Mouse (Mus musculus) bone marrow macrophage, adult 2 months (primary cell): Measurements from ENCODE around the gene Sult2b1.

ENCODE experiments used
- CTCF ChIP-seq: IDR thresholded peaks from 2 replicates; pipeline ENCODE4 v1.5.1; 2012; ENCODE audit warnings: low read depth, mild to moderate bottlenecking, low read length, moderate library complexity
- POLR2A ChIP-seq: IDR thresholded peaks from 2 replicates; pipeline ENCODE4 v1.6.1; 2012; ENCODE audit warnings: mild to moderate bottlenecking, low read depth, low read length, borderline replicate concordance

DNA sequence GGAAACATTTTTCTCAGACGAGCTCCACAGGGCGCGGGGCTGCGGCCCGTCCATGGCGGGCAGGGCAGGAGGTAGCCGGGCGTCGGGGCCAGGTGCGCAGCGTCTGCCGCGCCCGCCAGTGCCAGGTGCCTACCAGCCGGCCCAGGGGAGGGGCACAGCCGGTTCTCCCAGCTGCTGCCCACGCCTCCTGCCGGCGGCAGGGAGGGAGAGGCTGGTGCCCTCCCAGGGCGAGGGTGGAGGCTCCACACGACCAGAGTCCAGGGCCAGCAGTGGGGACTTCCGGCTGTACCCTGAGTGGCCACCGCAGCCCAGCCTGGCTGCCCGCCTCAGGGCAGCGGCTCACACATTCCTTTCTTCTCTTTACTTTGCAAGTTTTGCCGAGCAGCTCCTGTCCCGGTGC lies 25.1 kb downstream of the Sult2b1 start:
- TF ChIP-seq POLR2A (no peak), CTCF (no peak)
